Mouse (Mus musculus) ES-E14 (cell line): ENCODE data around the gene Hpn. TPM values are rescaled to one million over a fixed set of nuclear protein-coding genes. Genes with fewer than 3 reads are reported as not detected.

ENCODE experiments used
- DNase-seq: peaks from one replicate; pipeline ENCODE4 v3.0.0-alpha.2; 2013; ENCODE audit warnings: low read depth, low spot score
- H3K27ac ChIP-seq: 2 replicates; pipeline ENCODE4 v1.5.1; 2012; ENCODE audit warnings: low read depth, mild to moderate bottlenecking, low read length, moderate library complexity, mixed read lengths; ENCODE audit not compliant: poor library complexity, insufficient read depth, severe bottlenecking
- H3K36me3 ChIP-seq: 2 replicates; pipeline ENCODE4 v1.6.1; 2012; ENCODE audit warnings: mild to moderate bottlenecking, low read length, moderate library complexity, mixed read lengths; ENCODE audit not compliant: control insufficient read depth, poor library complexity, insufficient read depth, severe bottlenecking
- H3K4me1 ChIP-seq, 2 experiments: fragments of 150-350 bp in 1 of 2; sonication (generic) in 1 of 2; 2 replicates each; pipeline ENCODE4 v1.6.1; 2012; ENCODE audit warnings: low read length in 2 of 2, mild to moderate bottlenecking in 1 of 2, mixed read lengths in 1 of 2; ENCODE audit not compliant: control insufficient read depth in 2 of 2, insufficient read depth in 2 of 2, poor library complexity in 1 of 2
- H3K4me3 ChIP-seq, 2 experiments: fragments of 150-350 bp in 1 of 2; sonication (generic) in 1 of 2; 2 replicates each; pipeline ENCODE4 v1.5.1; 2012; ENCODE audit warnings: low read length in 2 of 2, low read depth in 1 of 2, mild to moderate bottlenecking in 1 of 2, mixed read lengths in 1 of 2; ENCODE audit not compliant: insufficient read depth in 1 of 2, poor library complexity in 1 of 2, severe bottlenecking in 1 of 2
- H3K9ac ChIP-seq: 2 replicates; pipeline ENCODE4 v1.6.1; 2012; ENCODE audit warnings: low read depth, mild to moderate bottlenecking, low read length, mixed read lengths; ENCODE audit not compliant: poor library complexity, insufficient read depth, severe bottlenecking
- H3K9me3 ChIP-seq: fragments of 150-350 bp; sonication (generic); 2 replicates; pipeline ENCODE4 v1.6.1; 2012; ENCODE audit warnings: low read depth, mild to moderate bottlenecking, low read length; ENCODE audit not compliant: control insufficient read depth, insufficient read depth
- CHD2 ChIP-seq: IDR thresholded peaks from 2 replicates; pipeline ENCODE4 v1.6.1; 2014; ENCODE audit warnings: mild to moderate bottlenecking, low read depth, low read length, inconsistent platforms
- HCFC1 ChIP-seq: IDR thresholded peaks from 2 replicates; pipeline ENCODE4 v1.6.1; 2012; ENCODE audit warnings: low read length, inconsistent platforms, borderline replicate concordance; ENCODE audit not compliant: insufficient read depth
- MAFK ChIP-seq: IDR thresholded peaks from 2 replicates; pipeline ENCODE4 v1.6.1; 2014; ENCODE audit warnings: mild to moderate bottlenecking, low read depth, low read length, inconsistent platforms; ENCODE audit not compliant: insufficient read depth
- ZC3H11A ChIP-seq: IDR thresholded peaks from 2 replicates; pipeline ENCODE4 v1.6.1; 2012; ENCODE audit warnings: low read depth, mild to moderate bottlenecking, inconsistent platforms, low read length, borderline replicate concordance
- ZNF384 ChIP-seq: IDR thresholded peaks from 2 replicates; pipeline ENCODE4 v1.6.1; 2012; ENCODE audit warnings: low read depth, low read length, inconsistent platforms
- in situ Hi-C, 2 experiments: fragments of 600-800 bp; cut with MboI; formaldehyde crosslinking; loops; one replicate each; pipeline ENCODE4 v1.15.1; 2025; ENCODE audit warnings: low sequenced_read_pairs in 2 of 2, inconsistent platforms in 1 of 2; ENCODE audit not compliant: unreplicated experiment in 2 of 2
- total RNA-seq: library from RNA; depleted of rRNA; stranded (reverse); fragments of 300-350 nt; gene quantifications from 2 replicates; pipeline ENCODE4 v1.2.3, GENCODE M21; 2012

Hpn gene
- total RNA-seq, 1 experiment: 14.5 TPM

GRCm38 (mm10) chr7:31118486-31118885 lies 3.4 kb upstream of the Hpn start:
- Histone ChIP-seq H3K9me3 (no peaks in the 10 kb centered on the region), H3K9ac (no peak overlapping the region), H3K36me3 (no peaks in the 10 kb centered on the region), H3K4me3 (no peak overlapping the region), H3K27ac (no peak overlapping the region), H3K4me1 (peaks cover 0 to 16% of the 10 kb centered on the region in 2 experiments; a peak in 2 of 4 replicates)
- TF ChIP-seq ZNF384 (no peak), MAFK (no peak), ZC3H11A (no peak), CHD2 (no peak), HCFC1 (no peak)
- no peak for DNase-seq
- in situ Hi-C loops: no loop called here

- TF ChIP-seq ZNF384: no peak
- no peak for TF ChIP-seq HCFC1
- TF ChIP-seq ZC3H11A: no peak
- no peak for TF ChIP-seq MAFK
- TF ChIP-seq CHD2: no peak
- H3K27ac ChIP-seq: no peak overlapping the region
- H3K4me3 ChIP-seq: no peak overlapping the region; a peak in 1 of 4 replicates
- H3K36me3 ChIP-seq: no peaks in the 10 kb centered on the region
- peaks cover 0 to 16% of the 10 kb centered on the region in 2 experiments; a peak in 2 of 4 replicates for H3K4me1 ChIP-seq
- no peak overlapping the region; the same call in 1 of the 2 replicates for H3K9ac ChIP-seq
- in situ Hi-C loops: no loop called here
- DNase-seq: no peak
- no peaks in the 10 kb centered on the region for H3K9me3 ChIP-seq
Observed at GRCm38 (mm10) chr7:31117465-31117864, 2.4 kb upstream of the Hpn start.

- no peak for DNase-seq
- Histone ChIP-seq H3K4me1 (peaks cover 0 to 16% of the 10 kb centered on the region in 2 experiments; a peak in 2 of 4 replicates), H3K9me3 (no peaks in the 10 kb centered on the region), H3K9ac (peak overlapping the region; percentile 64; the same call in 1 of the 2 replicates), H3K36me3 (no peaks in the 10 kb centered on the region), H3K27ac (no peak overlapping the region), H3K4me3 (peak overlapping the region; percentile 60 to 70)
- TF ChIP-seq ZC3H11A: no peak
- no peak for TF ChIP-seq HCFC1
- TF ChIP-seq MAFK: peak; percentile 8; the same call in 1 of the 2 replicates
- no peak for TF ChIP-seq CHD2
- TF ChIP-seq ZNF384: no peak
- in situ Hi-C loops: no loop called here
Observed at GRCm38 (mm10) chr7:31116721-31117145, 1.6 kb upstream of the Hpn start.

GRCm38 (mm10) chr7:31115587-31116043 lies 525 bp upstream of the Hpn start:
- peaks cover 0 to 16% of the 10 kb centered on the region in 2 experiments; a peak in 2 of 4 replicates for H3K4me1 ChIP-seq
- TF ChIP-seq MAFK (no peak), CHD2 (no peak), HCFC1 (no peak), ZC3H11A (no peak), ZNF384 (no peak)
- no peaks in the 10 kb centered on the region for H3K9me3 ChIP-seq
- DNase-seq: no peak
- no peaks in the 10 kb centered on the region for H3K36me3 ChIP-seq
- in situ Hi-C loops: no loop called here
- H3K9ac ChIP-seq: no peak overlapping the region; the same call in 1 of the 2 replicates
- H3K4me3 ChIP-seq: peak overlapping the region in 1 of 2 experiments; percentile 33; a peak in 2 of 4 replicates
- no peak overlapping the region for H3K27ac ChIP-seq

GRCm38 (mm10) chr7:31114646-31115045 lies 444 bp downstream of the Hpn start:
- no peak for TF ChIP-seq CHD2
- in situ Hi-C loops: no loop called here
- peak overlapping the region; percentile 53 to 54; a peak in 2 of 4 replicates for H3K4me3 ChIP-seq
- 0 out of 2 replicates have a peak overlapping the region, but pooled peaks have one; percentile 49 for H3K9ac ChIP-seq
- no peak overlapping the region for H3K27ac ChIP-seq
- no peak for DNase-seq
- no peaks in the 10 kb centered on the region for H3K9me3 ChIP-seq
- H3K36me3 ChIP-seq: no peaks in the 10 kb centered on the region
- H3K4me1 ChIP-seq: peaks cover 0 to 16% of the 10 kb centered on the region in 2 experiments; a peak in 2 of 4 replicates
